Mouse (Mus musculus) erythroblast, embryonic 14.5 days (primary cell): Measurements from ENCODE around the gene Lpo.

Experiments used
- GATA1 ChIP-seq: IDR thresholded peaks from 2 replicates; pipeline ENCODE4 v1.6.1; 2012; ENCODE audit warnings: low read length, inconsistent platforms, mixed read lengths
- TAL1 ChIP-seq: IDR thresholded peaks from 3 replicates; pipeline ENCODE4 v1.6.1; 2012; ENCODE audit warnings: low read length, inconsistent platforms, mixed read lengths

DNA sequence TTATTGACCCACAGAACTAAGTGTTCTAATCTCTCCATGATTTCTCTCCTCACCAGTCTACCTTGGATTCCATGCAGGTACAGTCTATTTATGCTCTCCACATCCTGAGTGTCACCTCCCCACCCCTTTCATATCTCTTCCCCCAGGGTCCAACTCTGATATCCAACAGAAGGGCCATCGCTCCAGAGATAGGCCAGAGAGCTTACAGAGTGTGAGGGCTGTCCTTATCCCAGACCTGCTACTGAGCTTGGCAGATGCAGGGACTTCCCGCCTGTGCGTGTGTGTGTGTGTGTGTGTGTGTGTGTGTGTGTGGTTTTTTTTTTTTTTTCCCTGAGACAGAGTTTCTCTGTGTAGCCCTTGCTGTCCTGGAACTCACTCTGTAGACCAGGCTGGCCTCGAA lies 59.3 kb downstream of the Lpo start:
- TF ChIP-seq GATA1 (no peak), TAL1 (no peak)
